Mouse (Mus musculus) 3134 (cell line): ENCODE data around the gene Pdik1l.
A peak's percentile ranks its signal among the peaks of the same experiment; 100 is the strongest.

Source experiments
- DNase-seq: peaks from one replicate; pipeline ENCODE4 v3.0.0-alpha.2; 2011; ENCODE audit warnings: low spot score; ENCODE audit not compliant: insufficient read length; ENCODE audit errors: extremely low read depth

The Pdik1l gene

DNA sequence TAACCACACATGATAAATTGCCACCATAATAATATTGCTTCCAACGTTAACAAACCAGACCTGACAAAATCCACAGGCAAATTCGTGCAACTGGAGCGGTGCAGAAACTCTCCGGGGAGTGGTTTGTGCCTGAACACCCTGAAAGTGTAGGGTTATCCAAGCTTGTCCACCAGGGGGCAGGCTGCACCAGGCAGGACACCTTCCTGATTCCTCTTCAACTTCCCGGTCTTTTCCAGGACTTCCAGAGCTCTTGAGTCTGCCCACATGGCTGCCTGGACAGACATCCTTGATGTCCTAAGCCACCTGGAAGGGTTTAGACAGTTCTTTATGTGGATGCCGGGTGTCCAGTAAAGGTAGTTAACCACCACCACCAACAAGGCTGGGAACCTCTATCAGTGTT, 24.5 kb downstream of the Pdik1l start:
- no peak for DNase-seq

DNA sequence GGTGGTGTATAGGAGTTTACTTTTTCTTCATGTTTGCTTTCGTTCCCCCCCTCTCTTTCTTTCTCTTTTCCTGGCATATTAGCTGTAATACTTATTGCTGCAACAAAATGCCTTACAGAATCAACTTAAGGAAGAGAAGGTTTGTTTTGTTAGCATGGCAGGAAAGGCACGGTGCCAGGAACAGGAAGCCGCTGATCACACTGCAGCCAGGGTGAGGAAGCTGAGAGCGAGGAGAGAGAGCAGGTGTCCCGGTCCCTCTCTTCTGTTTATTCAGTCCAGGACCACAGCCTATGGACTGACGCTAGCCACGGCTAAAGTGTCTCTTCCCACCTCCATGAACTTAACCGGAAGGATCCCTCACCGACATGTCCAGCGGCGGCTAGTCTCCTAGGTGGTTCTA, 29.3 kb downstream of the Pdik1l start:
- DNase-seq = no peak

DNA sequence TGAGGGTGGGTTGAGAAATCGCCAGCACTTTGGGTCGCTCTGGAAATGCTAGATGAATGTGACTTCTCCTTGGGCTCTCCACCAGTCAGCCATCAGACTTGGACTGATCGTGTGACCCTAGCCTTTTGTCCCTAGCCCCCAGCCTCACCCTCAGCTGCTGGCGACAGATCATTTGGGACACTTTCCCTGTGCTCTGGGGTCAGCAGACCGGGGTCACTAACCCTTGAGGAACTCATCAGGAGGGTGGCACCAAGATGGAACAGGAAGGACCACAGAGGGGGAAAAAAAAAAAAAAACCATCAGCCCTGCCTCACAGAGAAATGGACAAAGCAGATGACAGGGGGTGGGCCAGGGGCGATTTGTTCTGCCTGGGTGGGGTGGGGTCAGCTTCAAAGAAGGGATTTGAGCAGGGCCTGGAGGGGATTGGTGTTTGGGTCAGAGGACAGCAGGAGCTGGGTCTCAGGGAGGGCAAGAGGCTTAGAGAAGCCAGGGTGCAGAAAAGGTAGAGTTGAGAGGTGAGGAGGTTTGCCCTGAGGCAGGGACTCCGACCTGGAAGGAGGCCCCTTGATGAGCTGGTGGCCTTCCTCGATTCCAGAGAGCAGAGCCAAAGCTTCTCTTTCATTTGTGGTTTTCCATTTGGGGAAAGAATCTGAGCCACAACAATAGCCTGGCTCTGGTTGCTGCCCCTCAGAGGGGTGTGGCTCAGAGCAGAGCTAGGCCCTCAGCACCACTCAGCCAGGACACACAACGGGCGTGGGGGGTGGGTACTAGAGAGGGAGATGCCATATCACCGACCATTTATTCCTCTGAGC, 30.3 kb downstream of the Pdik1l start:
- no peak for DNase-seq

DNA sequence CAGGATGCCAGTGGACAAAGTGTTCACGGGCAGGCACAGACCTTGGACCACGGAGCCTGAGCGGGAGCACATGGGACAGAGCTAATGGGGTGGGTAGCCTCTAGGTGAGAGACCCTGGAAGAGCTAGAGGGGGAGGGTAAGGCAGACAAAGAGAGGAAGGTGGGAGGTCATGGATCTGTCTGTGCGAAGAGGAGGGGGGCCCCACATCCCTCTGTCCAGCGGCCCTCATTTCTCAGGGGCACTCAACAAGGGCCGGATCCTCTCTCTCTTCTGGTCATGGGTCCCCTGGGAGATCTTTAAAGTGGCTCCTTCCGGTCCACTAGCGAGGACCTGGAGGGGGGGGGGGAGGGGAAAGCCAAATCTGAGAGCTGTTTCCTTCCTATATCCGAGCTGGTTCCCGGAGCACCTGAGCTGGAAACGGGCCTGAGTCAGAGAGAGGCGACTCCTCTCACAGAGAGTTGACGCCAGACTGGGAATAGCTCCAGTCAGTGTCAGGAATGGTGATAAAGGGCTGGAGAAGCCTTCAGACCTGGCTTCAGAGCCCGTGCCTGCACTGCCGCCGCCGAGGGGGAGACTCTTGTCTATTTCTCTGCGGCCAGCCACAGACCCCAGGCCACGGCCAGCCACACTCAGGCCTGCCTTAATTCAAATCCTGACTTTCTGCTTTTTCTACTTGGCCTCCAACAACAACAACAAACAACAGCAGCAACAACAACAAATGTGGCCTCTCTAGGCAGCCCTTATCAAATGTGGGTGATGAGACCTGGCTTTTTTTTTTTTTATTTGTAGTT, 31.1 kb downstream of the Pdik1l start:
- DNase-seq = no peak

DNA sequence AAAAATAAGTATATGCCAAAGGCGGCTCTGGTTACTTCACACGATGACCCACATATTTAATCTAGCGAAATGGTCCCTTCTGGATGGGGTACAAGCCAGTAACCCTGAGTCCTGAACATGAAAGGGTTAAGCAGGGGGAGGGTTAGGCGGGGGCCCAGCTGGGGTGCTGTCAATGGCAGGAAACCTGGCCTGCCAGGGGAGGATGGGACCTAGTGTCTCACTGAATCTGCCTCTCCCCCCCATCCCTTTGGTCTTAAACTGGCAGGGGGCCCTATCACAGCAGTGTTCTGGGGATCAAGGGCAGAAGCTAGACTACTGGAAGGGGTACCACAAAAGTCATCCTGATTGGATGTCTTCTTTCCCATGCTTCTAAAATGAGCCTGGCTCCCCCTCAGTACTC, 31.8 kb downstream of the Pdik1l start:
- no peak for DNase-seq

DNA sequence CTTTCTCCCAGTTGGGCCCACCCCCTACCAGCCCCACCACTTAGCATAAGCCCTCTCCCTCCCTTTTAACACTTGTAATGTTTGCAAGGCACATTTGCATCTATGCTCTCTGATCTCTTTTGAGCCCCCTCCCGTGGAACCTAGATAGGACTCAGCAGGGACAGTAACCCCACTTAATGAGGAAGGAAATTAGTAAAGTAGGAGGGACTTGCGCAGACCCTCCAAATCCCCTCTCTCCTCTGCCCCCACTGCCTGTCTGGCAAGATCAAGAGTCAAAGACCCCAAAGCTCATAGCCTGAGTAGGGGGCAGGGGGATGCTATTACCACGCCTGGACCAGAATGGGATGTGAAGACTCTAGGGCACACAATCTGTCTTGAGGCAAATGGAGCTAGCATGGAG, 32.9 kb downstream of the Pdik1l start:
- no peak for DNase-seq

DNA sequence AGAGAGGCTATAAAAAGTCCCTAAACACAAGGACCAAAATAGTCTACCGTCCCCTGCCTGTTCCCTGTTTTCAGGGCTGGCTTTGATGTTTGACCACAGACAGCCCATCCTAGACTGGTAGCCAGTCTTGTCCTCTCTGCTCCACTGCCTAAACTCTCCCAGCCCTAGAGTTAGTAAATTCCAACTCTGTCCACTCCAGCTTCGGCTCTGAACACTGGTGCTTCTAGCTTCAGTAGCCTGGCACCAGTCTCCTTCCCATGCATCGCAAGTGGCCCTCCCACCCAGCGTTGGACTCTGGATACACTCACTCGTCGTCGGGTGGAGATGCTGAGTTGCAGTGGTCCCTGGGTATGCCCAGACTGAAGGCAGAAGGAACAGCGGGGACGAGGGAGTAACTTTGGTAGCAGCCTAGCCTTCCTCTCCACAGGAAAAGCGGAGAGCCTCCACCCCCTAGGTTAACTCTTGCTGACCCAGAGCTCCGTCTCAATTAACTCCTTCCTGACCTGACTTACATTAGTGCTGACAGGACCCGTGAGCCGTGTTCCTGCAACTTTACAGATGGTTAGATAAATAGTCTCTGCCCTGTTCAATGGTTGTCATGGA, 33.9 kb downstream of the Pdik1l start, which contains the start of gene Grrp1:
TSS of gene Grrp1 (minus strand) at position 385 of the 603 bp plus-strand sequence.
- DNase-seq = no peak

DNA sequence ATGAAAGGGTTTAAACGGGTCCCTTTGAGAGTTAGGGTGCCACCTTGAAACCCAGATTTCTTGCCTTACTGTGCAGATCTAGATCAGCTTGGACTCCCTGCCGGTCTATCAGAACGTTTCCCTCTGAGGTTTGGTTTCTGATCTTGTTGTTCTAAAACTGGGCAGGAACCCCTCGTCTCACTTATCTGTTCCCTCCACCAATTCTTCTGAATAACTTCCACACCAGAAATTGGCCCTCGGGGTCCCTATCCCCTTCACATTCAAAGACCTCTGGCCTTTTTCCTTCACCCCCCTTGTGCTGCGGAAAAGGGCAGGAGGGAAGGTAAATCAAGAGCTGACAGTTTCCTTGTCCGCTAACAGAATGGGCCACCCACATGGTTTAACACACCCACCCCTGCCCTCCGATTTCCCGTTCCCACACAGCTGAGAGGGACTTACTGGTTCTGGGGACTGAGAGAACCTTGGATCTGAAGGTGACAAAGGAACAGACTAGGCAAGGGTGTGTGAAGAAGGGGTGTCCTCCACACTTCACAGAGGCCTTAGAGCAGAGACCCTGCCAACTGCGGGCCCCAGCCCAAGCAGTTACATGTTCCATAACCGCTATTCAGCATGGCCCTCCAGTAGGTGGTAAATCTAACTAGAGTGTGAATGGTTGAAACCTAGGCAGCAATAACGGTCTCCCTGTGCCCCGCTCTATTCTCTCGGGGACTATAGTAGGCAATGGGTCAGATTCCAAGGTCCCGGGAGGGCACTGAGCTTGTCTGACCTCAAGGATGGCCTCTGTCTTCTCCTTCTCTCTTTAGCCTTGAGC, 34.6 kb downstream of the Pdik1l start:
- DNase-seq = no peak

DNA sequence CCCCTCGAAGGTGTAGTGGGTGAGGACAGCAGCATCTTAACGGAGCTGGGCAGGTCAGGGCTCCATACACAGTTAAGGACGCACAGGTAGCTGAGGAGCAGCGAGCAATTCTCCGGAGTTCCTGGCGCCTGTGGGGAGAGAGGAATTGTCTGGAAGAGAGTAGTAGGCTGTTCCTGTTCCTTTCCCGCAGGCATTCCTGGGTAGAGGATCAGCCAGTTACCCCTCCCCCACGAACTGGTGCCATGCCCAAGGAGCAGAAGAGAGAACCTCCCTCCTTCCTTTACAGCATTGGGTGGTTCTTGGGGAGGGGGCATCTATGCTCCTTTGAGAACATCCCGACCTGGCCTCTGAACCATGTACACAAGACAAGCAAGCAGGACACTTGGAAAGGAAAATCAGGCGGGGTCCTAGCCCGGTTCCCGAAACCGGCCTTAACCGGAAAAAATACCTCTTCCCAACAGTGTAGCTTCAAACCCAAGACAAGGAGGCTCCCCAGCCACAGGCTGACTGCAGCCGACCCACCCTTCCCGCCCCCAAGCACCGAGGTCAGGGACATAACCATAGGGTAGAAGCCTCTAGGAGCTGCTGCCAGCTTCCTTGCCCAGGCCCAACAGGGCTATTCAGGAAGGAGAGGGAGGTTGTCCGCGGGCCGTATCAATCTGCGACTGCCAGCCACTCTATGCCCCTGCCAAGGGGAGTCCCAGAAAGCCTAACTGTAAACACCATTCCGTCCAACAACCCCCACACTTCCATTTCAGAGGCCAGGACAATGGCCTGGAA, 35.4 kb downstream of the Pdik1l start:
- DNase-seq = no peak

DNA sequence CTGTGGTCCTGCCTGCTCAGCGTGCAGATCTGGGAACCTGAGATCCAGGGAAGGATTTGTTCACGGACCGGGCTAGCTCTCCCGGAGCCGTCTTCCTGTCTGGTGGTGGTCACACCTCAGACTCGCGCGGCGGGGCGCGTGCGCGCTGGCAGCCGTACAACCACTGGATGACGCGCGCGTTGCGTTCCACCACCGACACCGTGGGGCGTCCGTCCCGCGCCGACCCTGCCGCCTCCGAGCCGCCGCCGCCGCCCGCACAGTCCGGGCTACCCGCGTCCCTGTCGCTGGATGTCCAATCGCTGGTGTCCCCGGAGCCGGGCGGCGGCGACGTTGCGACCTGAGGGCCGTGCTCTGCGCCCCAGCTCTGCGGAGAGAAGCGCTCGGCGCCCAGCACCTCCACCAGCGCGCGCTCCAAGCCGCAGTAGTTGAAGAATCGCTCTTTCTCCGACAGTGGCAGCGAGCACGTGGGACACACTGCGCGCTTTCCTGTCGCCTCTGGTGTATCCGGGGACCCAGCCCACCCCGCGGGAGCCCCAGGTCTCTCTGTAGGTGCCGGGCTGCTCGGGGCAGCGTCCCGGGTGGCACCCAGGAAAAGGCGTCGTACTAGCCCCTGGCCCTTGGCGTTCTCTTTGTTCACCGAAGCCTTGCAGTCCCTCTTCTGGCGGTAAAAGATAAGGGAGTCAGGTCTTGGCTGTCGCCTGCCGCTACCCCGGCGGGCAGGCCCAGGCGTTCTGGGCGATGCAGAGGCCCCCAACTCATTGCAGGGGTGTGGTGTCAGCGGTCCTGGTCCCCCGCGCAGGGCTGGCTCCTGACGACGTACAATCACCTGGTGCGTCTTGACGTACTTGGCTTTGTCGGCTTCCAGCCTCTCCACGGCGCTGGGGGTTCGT, 36.2 kb downstream of the Pdik1l start:
- no peak for DNase-seq

DNA sequence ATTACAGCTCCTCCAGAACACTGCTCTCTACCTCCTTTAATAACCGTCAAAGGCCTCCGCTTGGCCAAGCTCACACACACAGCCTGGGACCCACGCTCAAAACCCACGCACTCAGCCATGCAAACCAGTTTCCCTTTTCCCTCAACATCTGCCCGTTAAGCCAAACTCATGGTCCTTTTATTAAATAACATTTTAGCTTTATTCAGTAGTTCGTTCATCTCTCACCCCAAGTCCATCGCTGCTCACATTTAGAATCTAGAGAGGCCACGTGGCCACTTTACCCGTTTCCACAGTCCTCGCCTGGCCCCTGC, 36.8 kb downstream of the Pdik1l start:
- no peak for DNase-seq

DNA sequence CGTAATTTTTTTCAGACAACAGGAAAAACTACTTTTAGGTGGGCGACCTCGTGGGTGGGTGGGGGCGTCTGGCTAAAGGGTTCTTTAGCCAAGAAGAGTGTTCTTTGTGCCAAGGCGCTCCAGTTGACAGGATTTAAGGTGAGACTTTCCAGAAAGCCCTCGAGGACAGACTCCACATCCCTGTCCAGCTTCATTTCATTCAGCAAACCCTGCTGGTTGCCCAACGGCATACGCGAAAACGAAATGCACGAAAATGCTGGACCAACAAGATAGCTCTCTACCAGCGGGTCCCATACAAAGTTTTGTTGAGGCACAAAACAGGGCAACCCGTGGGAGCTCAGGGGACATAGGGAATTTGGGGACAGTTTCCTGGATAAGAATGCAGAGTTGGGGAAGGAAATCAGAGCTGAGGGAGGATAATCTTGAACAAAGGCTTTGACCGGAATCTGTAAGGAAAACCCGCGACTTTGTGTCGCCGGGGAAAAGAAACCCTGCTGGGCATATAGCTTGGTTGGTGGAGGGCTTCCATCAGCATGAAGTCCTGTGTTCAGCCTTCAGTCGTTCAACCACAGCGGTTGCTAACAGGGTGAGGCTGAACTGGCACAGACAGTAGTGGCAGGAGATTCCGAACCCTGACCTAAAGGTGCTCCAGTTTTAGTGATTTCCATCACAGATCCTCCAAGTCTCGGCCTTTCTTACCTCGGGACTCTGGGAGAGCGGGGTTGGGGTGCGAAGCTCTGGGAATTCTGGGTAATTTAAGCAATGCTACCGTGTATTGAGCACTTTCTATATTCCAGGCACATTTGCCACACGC, 37.4 kb downstream of the Pdik1l start:
- DNase-seq = no peak

DNA sequence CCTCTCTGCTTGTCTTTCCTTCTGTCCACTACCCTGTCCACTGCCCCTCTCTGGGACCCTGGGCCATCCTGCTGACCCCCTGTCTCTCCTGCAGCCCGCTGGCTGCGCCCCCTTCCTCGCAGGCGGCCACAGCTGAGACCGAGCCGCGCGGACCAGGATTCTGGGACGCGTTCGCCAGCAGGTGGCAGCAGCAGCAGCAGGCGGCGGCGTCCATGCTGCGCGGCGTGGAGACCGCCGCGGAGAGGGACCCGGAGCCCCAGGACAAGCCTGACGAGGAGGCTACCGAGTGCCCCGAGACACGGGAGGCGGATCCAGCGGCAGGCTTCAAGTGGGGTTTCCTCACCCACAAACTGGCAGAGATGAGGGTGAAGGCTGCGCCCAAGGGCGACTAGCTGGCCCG, 38.0 kb downstream of the Pdik1l start:
- peak; percentile 49 for DNase-seq

DNA sequence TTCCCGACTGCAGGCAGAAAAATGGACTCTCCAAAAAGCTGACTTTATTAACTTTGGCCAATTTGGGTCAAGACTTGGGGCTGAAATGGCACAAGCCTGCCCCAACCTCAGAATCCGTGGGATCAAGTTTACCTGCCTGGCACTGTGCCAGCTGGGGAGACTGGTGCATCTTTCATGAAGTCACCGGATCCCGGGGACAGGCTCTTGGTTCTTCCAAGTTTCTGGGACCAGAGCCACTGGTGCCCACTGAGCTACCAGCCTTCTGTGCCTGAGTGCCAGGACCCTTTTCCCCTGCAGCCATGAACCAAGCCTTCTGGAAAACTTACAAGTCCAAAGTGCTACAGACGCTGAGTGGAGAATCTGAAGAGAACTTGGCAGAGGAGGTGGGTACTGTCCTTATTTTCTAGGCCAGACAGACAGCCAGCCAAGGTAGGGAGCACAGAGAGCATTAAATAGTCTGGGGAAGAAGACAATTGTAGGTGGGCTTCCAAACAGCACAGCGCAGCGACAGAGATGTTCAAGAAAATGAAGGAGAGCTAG, 40.9 kb downstream of the Pdik1l start, which contains the start of gene Gm30191:
TSS of gene Gm30191 (plus strand) at position 217 of the 540 bp plus-strand sequence.
- no peak for DNase-seq

DNA sequence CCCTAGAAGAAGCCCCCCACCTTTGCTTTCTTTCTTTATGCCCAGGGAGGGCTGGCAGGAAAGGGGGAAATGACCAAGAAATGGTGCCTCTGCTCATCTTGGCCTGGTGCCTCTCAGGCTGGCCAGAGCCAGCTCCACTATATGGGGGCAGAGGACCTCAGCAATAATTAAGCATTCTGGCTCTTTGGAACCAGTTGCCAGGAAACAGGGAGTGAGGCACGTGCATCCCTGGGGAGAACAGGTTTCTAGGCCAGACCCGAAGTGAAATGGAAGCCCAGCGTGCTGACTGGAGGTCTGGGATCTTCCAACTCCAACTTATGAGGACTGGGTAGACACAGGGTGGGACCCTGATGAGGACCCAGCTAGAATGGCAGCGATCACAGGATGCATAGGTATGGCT, 41.4 kb downstream of the Pdik1l start:
- DNase-seq = no peak

DNA sequence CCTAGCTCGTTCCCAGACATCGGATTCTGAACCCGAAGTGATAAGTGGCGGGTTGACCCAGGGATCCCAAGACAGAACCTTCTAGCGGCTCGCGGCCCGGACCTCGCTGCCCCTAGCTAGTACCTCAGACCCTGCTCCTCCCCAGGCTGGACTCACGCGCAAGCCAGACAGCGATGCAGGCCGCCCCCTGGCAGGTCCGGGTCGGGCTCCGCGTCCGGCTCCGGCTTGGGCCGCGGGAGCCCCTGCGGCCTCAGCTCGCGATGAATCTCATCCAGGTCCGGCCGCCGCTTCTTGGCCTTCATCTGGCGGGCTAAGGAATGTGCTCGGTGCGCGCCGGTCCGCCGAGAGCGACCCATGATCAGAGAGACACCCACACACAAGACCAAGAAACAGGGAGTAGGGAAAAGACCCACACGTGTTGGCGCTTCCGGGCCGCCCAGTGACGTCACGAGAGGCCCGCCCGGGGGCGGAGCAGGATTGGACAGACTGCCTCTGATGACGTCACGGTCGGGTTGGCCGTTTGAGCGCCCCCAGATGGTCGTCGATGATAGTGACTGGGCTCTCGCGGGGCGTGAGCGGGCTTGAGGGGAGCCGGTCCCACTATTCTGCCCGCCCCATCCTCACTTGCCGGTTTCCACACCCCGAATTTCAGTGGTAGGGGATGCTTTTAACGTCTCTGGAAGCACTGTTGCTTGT, 42.4 kb downstream of the Pdik1l start, which contains the start of gene Zfp593:
TSS of gene Zfp593 (minus strand) at position 445 of the 696 bp plus-strand sequence.
- DNase-seq = peak; percentile 90

DNA sequence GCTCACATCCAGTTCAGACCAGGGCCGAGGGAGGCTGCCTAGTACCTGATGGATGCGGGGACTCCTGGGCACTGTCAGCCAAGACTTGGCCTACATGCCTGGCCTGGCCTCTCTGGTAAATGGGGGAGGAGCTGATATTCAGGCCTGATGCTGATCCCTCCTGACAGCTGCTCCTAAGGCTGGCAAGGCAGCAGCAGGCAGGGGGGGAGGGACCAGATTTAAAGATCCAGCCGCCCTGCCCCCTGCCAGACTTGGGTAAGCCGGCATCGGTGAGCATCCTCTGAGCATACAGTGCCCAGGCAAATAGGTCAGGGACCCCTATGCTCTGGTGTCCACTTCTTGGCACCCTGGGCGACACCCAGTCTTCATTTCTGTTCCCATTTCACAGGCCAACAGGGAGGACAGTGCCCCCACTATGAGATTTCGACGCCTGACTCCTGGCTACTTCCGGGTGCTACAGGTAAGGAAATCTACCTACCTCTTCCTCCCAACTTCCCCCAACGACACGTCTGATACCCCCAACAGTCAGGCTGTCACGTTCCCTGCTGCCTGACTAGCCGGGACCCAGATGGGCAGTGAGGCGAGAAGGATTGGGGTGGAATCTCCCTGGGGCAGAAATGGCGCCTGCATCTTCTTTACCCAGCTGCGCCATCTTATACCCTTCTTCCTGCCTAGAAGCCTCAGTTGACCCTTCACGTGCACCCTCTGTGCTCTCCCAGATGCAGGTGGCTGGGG, 44.0 kb downstream of the Pdik1l start, which contains the start of gene E130218I03Rik:
TSS of gene E130218I03Rik (plus strand) at position 147 of the 735 bp plus-strand sequence.
- DNase-seq = no peak
